Mouse (Mus musculus) forebrain, embryonic 11.5 days (tissue): Measurements from ENCODE around the gene Nav1. TPM values are rescaled to one million over a fixed set of nuclear protein-coding genes. Genes with fewer than 3 reads are reported as not detected.

Experiments
- ATAC-seq: fragments of 200-750 bp; cut with Nextera tagmentation; replicated peaks from 2 replicates; pipeline ENCODE4 v1.8.0; 2017; ENCODE audit warnings: moderate TSS enrichment; ENCODE audit not compliant: low FRiP score
- DNase-seq: peaks from one replicate; pipeline ENCODE4 v3.0.0-alpha.2; 2017; ENCODE audit warnings: low spot score
- H3K27ac ChIP-seq: fragments of 300-500 bp; sonication (generic); 2 replicates; pipeline ENCODE4 v1.5.1; 2014; ENCODE audit warnings: low read depth, low read length
- H3K27me3 ChIP-seq: fragments of 300-500 bp; sonication (generic); 2 replicates; pipeline ENCODE4 v1.6.1; 2014; ENCODE audit warnings: mild to moderate bottlenecking, low read length, mixed read lengths; ENCODE audit not compliant: control insufficient read depth, insufficient read depth
- H3K36me3 ChIP-seq: fragments of 300-500 bp; sonication (generic); 2 replicates; pipeline ENCODE4 v1.6.1; 2014; ENCODE audit warnings: mild to moderate bottlenecking, low read length, moderate library complexity, mixed read lengths; ENCODE audit not compliant: control insufficient read depth, insufficient read depth
- H3K4me1 ChIP-seq: fragments of 300-500 bp; sonication (generic); replicated peaks from 2 replicates; pipeline ENCODE4 v1.6.1; 2014; ENCODE audit warnings: low read length, mixed read lengths; ENCODE audit not compliant: control insufficient read depth, insufficient read depth
- H3K4me2 ChIP-seq: fragments of 300-500 bp; sonication (generic); 2 replicates; pipeline ENCODE4 v1.6.1; 2014; ENCODE audit warnings: low read depth, mild to moderate bottlenecking, low read length, moderate library complexity, mixed read lengths; ENCODE audit not compliant: severe bottlenecking
- H3K4me3 ChIP-seq: fragments of 300-500 bp; sonication (generic); 2 replicates; pipeline ENCODE4 v1.5.1; 2014; ENCODE audit warnings: low read depth, low read length
- H3K9ac ChIP-seq: fragments of 300-500 bp; sonication (generic); 2 replicates; pipeline ENCODE4 v1.6.1; 2014; ENCODE audit warnings: low read length
- H3K9me3 ChIP-seq: fragments of 300-500 bp; sonication (generic); 2 replicates; pipeline ENCODE4 v1.6.1; 2016; ENCODE audit warnings: low read length, mixed read lengths; ENCODE audit not compliant: control insufficient read depth
- WGBS: fragments of 180-500 bp; shearing (Covaris S2); extraction: QIAGEN DNeasy Blood & Tissue Kit; methylation state at CpG from one replicate; pipeline ENCODE4 v1.1.7; 2014; 5-methylcytosine and 5-hydroxymethylcytosine counted together
- polyA plus RNA-seq: library from polyadenylated mRNA; unstranded; fragments of >200 nt; fragmentation: Nextera tagmentation; extraction: Ambion mirVana; gene quantifications from 2 replicates; pipeline ENCODE4 v1.2.1, GENCODE M21; 2014

The Nav1 gene
- polyA plus RNA-seq: 23.4 and 26.9 TPM in 2 replicates

GRCm38 (mm10) chr1:135607019-135607418 is at the start of gene Nav1:
Nav1 (minus strand) TSS chr1:135607295.
- no peak within 1 kb of the TSS for H3K4me3 ChIP-seq
- H3K36me3 ChIP-seq: no peaks in the 10 kb centered on the region
- no peak for ATAC-seq
- no peaks in the 10 kb centered on the region for H3K27me3 ChIP-seq
- no peak within 1 kb of the TSS for H3K27ac ChIP-seq
- no peak within 1 kb of the TSS for H3K9ac ChIP-seq
- no peak within 1 kb of the TSS for H3K4me2 ChIP-seq
- H3K9me3 ChIP-seq: no peaks in the 10 kb centered on the region
- 52% methylated on average over 7 of the region's 7 CpGs for WGBS
- DNase-seq: no peak
- H3K4me1 ChIP-seq: peaks cover 9% of the 10 kb centered on the region

- no peak overlapping the region for H3K9ac ChIP-seq
- H3K27ac ChIP-seq: no peak overlapping the region
- no peaks in the 10 kb centered on the region for H3K9me3 ChIP-seq
- no peak for ATAC-seq
- H3K36me3 ChIP-seq: no peaks in the 10 kb centered on the region
- H3K4me2 ChIP-seq: no peak overlapping the region
- WGBS: 87% methylated on average over 6 of the region's 6 CpGs
- H3K27me3 ChIP-seq: no peaks in the 10 kb centered on the region
- DNase-seq: no peak
- no peaks in the 10 kb centered on the region for H3K4me1 ChIP-seq
- no peak overlapping the region for H3K4me3 ChIP-seq
These were observed 46.8 kb upstream of the Nav1 start for GRCm38 (mm10) chr1:135653909-135654308.

- Histone ChIP-seq H3K4me1 (peaks cover 3% of the 10 kb centered on the region; the same call in 1 of the 2 replicates), H3K9ac (no peak overlapping the region), H3K4me2 (no peak overlapping the region), H3K4me3 (no peak overlapping the region), H3K27ac (peak overlapping the region; percentile 48), H3K36me3 (no peaks in the 10 kb centered on the region), H3K27me3 (no peaks in the 10 kb centered on the region), H3K9me3 (no peaks in the 10 kb centered on the region)
- ATAC-seq (peak; percentile 83), DNase-seq (peak; percentile 69)
- WGBS: 50% methylated on average over 8 of the region's 8 CpGs
These were observed 38.5 kb upstream of the Nav1 start for GRCm38 (mm10) chr1:135645459-135646195.

GRCm38 (mm10) chr1:135644110-135644509 is 37.0 kb upstream of the Nav1 start:
- Histone ChIP-seq H3K4me2 (no peak overlapping the region), H3K9ac (no peak overlapping the region), H3K27me3 (no peaks in the 10 kb centered on the region), H3K9me3 (no peaks in the 10 kb centered on the region), H3K36me3 (no peaks in the 10 kb centered on the region), H3K4me3 (no peak overlapping the region), H3K4me1 (peaks cover 3% of the 10 kb centered on the region; the same call in 1 of the 2 replicates), H3K27ac (no peak overlapping the region)
- 92% methylated on average over 5 of the region's 5 CpGs for WGBS
- DNase-seq (no peak), ATAC-seq (no peak)

GRCm38 (mm10) chr1:135643691-135644090 is 36.6 kb upstream of the Nav1 start:
- no peaks in the 10 kb centered on the region for H3K27me3 ChIP-seq
- ATAC-seq: no peak
- H3K4me1 ChIP-seq: peaks cover 3% of the 10 kb centered on the region; the same call in 1 of the 2 replicates
- H3K9me3 ChIP-seq: no peaks in the 10 kb centered on the region
- H3K27ac ChIP-seq: no peak overlapping the region
- H3K9ac ChIP-seq: no peak overlapping the region
- no peak overlapping the region for H3K4me3 ChIP-seq
- H3K36me3 ChIP-seq: no peaks in the 10 kb centered on the region
- no peak for DNase-seq
- H3K4me2 ChIP-seq: no peak overlapping the region
- WGBS: 86% methylated on average over 3 of the region's 3 CpGs

GRCm38 (mm10) chr1:135639853-135640252 is 32.8 kb upstream of the Nav1 start:
- no peak for DNase-seq
- Histone ChIP-seq H3K4me3 (no peak overlapping the region), H3K27ac (no peak overlapping the region), H3K36me3 (no peaks in the 10 kb centered on the region), H3K9ac (no peak overlapping the region), H3K9me3 (no peaks in the 10 kb centered on the region), H3K27me3 (no peaks in the 10 kb centered on the region), H3K4me2 (no peak overlapping the region), H3K4me1 (peaks cover 2% of the 10 kb centered on the region; the same call in 1 of the 2 replicates)
- ATAC-seq: no peak
- 88% methylated on average over 7 of the region's 7 CpGs for WGBS

- H3K9ac ChIP-seq: no peak overlapping the region
- H3K4me2 ChIP-seq: no peak overlapping the region
- no peak overlapping the region for H3K4me3 ChIP-seq
- no peak for ATAC-seq
- H3K36me3 ChIP-seq: no peaks in the 10 kb centered on the region
- no peaks in the 10 kb centered on the region for H3K9me3 ChIP-seq
- H3K27me3 ChIP-seq: no peaks in the 10 kb centered on the region
- H3K27ac ChIP-seq: no peak overlapping the region
- H3K4me1 ChIP-seq: peaks cover 2% of the 10 kb centered on the region; the same call in 1 of the 2 replicates
- DNase-seq: no peak
- 100% methylated on average over 1 of the region's 1 CpGs for WGBS
These were observed 32.0 kb upstream of the Nav1 start for GRCm38 (mm10) chr1:135639093-135639492.

- H3K36me3 ChIP-seq: no peaks in the 10 kb centered on the region
- peaks cover 2% of the 10 kb centered on the region; the same call in 1 of the 2 replicates for H3K4me1 ChIP-seq
- no peak overlapping the region for H3K4me3 ChIP-seq
- no peak overlapping the region for H3K4me2 ChIP-seq
- 10% methylated on average over 3 of the region's 3 CpGs for WGBS
- H3K9ac ChIP-seq: no peak overlapping the region
- ATAC-seq: no peak
- H3K27ac ChIP-seq: no peak overlapping the region
- H3K9me3 ChIP-seq: no peaks in the 10 kb centered on the region
- no peaks in the 10 kb centered on the region for H3K27me3 ChIP-seq
- DNase-seq: no peak
These were observed 30.5 kb upstream of the Nav1 start for GRCm38 (mm10) chr1:135637574-135638008.

- no peak overlapping the region for H3K4me3 ChIP-seq
- ATAC-seq (no peak), DNase-seq (no peak)
- 70% methylated on average over 6 of the region's 6 CpGs for WGBS
- no peak overlapping the region for H3K4me2 ChIP-seq
- H3K27ac ChIP-seq: no peak overlapping the region
- no peaks in the 10 kb centered on the region for H3K27me3 ChIP-seq
- peaks cover 2% of the 10 kb centered on the region; the same call in 1 of the 2 replicates for H3K4me1 ChIP-seq
- no peaks in the 10 kb centered on the region for H3K9me3 ChIP-seq
- no peaks in the 10 kb centered on the region for H3K36me3 ChIP-seq
- no peak overlapping the region for H3K9ac ChIP-seq
These were observed 29.0 kb upstream of the Nav1 start for GRCm38 (mm10) chr1:135636111-135636511.
